Mouse (Mus musculus) urinary bladder, postnatal 36 days (tissue): ENCODE measurements at regions not wholly inside any gene's neighbourhood (a gene's known extent, or its start where the extent isn't known, plus 50 kb on each side); places are given as distances from the start of the nearest gene placed in this dataset.

ENCODE experiments used
- DNase-seq, 2 experiments: peaks; one replicate each; pipeline ENCODE4 v3.0.0; 2022; ENCODE audit warnings: low spot score in 2 of 2, mixed read lengths in 1 of 2

GRCm38 (mm10) chr12:36748345-36748744, 360.0 kb upstream of the Meox2 start:
- no peak for DNase-seq

- no peak for DNase-seq
These were observed 342.9 kb upstream of the Meox2 start for GRCm38 (mm10) chr12:36765315-36766058.

- no peak for DNase-seq
These were observed 342.2 kb upstream of the Meox2 start for GRCm38 (mm10) chr12:36766167-36766566.

GRCm38 (mm10) chr12:36780761-36781160, 327.6 kb upstream of the Meox2 start:
- DNase-seq, result no peak

GRCm38 (mm10) chr12:36790866-36791265, 317.5 kb upstream of the Meox2 start:
- DNase-seq, result no peak

- no peak for DNase-seq
These were observed 316.9 kb upstream of the Meox2 start for GRCm38 (mm10) chr12:36791430-36791829.

GRCm38 (mm10) chr12:36792205-36792604, 316.1 kb upstream of the Meox2 start:
- DNase-seq, result no peak

- no peak for DNase-seq
These were observed 314.5 kb upstream of the Meox2 start for GRCm38 (mm10) chr12:36793799-36794198.

GRCm38 (mm10) chr12:36796201-36796600, 312.1 kb upstream of the Meox2 start:
- no peak for DNase-seq

- DNase-seq, result no peak
These were observed 290.4 kb upstream of the Meox2 start for GRCm38 (mm10) chr12:36817938-36818337.

- DNase-seq, result no peak
These were observed 289.5 kb upstream of the Meox2 start for GRCm38 (mm10) chr12:36818852-36819251.

- no peak for DNase-seq
These were observed 281.6 kb upstream of the Meox2 start for GRCm38 (mm10) chr12:36826766-36827165.

GRCm38 (mm10) chr12:36831307-36831997, 276.9 kb upstream of the Meox2 start:
- DNase-seq, result no peak

GRCm38 (mm10) chr12:36842957-36843356, 265.4 kb upstream of the Meox2 start:
- no peak for DNase-seq

GRCm38 (mm10) chr12:36845130-36845529, 263.2 kb upstream of the Meox2 start:
- no peak for DNase-seq

- no peak for DNase-seq
These were observed 259.3 kb upstream of the Meox2 start for GRCm38 (mm10) chr12:36849086-36849485.

GRCm38 (mm10) chr12:36863113-36863512, 245.2 kb upstream of the Meox2 start:
- no peak for DNase-seq

GRCm38 (mm10) chr12:36880724-36881123, 227.6 kb upstream of the Meox2 start:
- DNase-seq, result no peak

- DNase-seq, result no peak
These were observed 195.0 kb upstream of the Meox2 start for GRCm38 (mm10) chr12:36913364-36913763.

- DNase-seq, result no peak
These were observed 190.7 kb upstream of the Meox2 start for GRCm38 (mm10) chr12:36917576-36918106.

GRCm38 (mm10) chr12:36918294-36918876, 190.0 kb upstream of the Meox2 start:
- no peak for DNase-seq

- no peak for DNase-seq
These were observed 184.8 kb upstream of the Meox2 start for GRCm38 (mm10) chr12:36923558-36923957.

- no peak for DNase-seq
These were observed 182.1 kb upstream of the Meox2 start for GRCm38 (mm10) chr12:36926225-36926624.
